Mouse (Mus musculus) CH12.LX (cell line): ENCODE measurements around the gene Tns3.

ENCODE experiments used
- CTCF ChIP-seq, 2 experiments: IDR thresholded peaks in 1 of 2; conservative IDR thresholded peaks in 1 of 2; 2 replicates each; pipeline ENCODE4 v1.5.1; 2011 to 2012; ENCODE audit warnings: low read depth in 2 of 2, low read length in 2 of 2, improper control_type of control experiment in 1 of 2, inconsistent platforms in 1 of 2, mild to moderate bottlenecking in 1 of 2, moderate library complexity in 1 of 2
- EP300 ChIP-seq: IDR thresholded peaks from 2 replicates; pipeline ENCODE4 v1.6.1; 2011; ENCODE audit warnings: low read length, improper control_type of control experiment

GRCm38 (mm10) chr11:8660951-8661350 lies 3.4 kb downstream of the Tns3 start:
- TF ChIP-seq EP300 (no peak), CTCF (conservative IDR thresholded peaks at IDR 0.05 in 1 of 2, IDR thresholded peaks at IDR 0.05 in 1 of 2; ENCODE audit: low read depth in 2 of 2, low read length in 2 of 2) (no peak)
